Mouse (Mus musculus) stomach, postnatal 0 days (tissue): ENCODE data around the gene Pkmyt1.

ENCODE experiments used
- CTCF ChIP-seq: IDR thresholded peaks from 2 replicates; pipeline ENCODE4 v1.5.1; 2016; ENCODE audit warnings: antibody characterized with exemption, low read depth, mild to moderate bottlenecking, moderate library complexity
- EP300 ChIP-seq: optimal IDR thresholded peaks from 2 replicates; pipeline ENCODE3; 2016; ENCODE audit warnings: antibody characterized with exemption

DNA sequence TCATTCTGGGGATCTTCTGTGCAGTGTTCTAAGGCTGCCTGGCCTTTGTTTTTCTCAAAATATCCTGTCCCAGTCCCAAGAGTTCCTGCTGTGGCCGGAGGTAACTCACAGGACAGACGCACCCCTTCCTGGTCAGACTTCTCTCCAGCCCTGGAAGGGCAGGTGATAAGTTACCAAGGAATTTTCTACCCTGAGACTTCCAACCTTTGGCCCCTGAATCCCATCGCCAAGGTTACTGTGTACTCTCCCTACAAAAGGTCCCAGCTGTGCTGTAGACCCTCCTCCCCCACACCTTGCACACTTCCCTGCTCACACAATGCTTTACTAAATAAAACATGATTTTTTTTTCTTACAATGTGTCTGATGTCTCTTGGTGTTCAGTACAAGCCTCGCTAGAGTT, 44.0 kb upstream of the Pkmyt1 start:
- TF ChIP-seq CTCF (no peak), EP300 (no peak)
